Mouse (Mus musculus): ENCODE results near the gene Selenow. TPM values are rescaled to one million over a fixed set of nuclear protein-coding genes. Genes with fewer than 3 reads are reported as not detected.

The Selenow gene
- 100 to 1,000 TPM; 824 to 866 TPM for polyA plus RNA-seq (2017; shearing (Covaris generic))

DNA sequence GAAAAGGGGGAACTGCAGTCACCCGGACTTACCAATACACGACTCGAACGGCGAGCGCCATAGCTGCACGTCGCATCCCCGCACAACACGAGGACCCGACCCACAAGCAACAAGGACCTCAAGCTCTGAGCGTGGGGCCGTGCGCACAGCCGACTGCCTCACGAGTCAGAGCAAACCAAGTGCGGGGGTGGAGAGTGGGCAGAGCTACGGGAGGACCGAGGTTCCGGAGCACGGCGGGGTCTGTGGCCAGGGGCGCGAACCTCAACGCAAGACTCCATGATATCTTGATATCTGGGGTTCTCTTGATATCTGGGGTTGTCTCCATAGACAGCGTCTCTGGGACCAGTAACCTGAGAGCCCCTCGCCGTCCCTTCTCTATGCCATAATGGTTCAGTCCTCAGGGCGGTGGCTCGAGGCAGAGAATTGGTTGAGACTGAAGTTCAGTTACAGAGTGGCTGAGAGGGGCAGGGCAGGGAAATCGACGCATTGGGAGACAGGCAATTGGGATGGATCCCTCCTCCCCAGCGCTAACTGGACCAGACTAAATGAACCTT, at the start of gene Selenow:
Gene Selenow, minus strand, starts transcription at position 183 of the 554 bp plus-strand sequence.
- peak; percentile 90 for ATAC-seq

DNA sequence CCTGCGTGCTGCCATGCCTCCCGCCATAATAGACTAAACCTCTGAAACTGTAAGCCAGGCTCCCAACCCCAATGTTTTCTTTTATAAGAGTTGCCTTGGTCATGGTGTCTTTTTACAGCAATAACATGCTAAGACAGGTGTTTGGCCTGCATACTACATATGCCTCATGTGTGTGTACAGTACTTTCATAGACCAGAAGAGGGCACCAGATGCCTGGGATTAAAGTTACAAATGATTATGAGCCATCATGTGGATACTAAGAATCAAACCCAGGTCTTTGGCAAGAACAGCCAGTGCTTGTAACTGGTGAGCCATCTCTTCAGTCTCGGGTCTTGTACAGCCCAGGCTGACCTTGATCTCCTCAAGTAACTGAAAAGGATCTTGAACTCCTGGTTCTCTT, 47.5 kb upstream of the Selenow start:
- ATAC-seq: no peak

DNA sequence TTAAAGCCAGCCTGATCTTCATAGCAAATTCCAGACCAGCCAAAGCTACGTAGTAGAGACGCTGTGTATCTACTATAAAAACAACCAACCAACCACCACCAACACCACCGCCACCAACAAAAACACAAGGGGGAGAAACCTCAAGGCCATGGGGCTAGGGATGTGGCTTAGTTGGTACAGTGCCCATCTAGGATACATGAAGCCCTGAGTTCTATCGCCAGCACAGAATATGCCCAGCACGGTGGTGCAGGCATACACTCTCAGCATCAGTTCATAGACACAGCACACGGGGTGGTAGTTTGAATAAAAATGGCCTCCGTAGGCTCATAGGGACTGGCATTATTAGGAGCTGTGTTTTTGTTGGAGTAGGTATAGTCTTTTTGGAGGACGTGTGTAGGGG, 46.1 kb upstream of the Selenow start:
- no peak for ATAC-seq

DNA sequence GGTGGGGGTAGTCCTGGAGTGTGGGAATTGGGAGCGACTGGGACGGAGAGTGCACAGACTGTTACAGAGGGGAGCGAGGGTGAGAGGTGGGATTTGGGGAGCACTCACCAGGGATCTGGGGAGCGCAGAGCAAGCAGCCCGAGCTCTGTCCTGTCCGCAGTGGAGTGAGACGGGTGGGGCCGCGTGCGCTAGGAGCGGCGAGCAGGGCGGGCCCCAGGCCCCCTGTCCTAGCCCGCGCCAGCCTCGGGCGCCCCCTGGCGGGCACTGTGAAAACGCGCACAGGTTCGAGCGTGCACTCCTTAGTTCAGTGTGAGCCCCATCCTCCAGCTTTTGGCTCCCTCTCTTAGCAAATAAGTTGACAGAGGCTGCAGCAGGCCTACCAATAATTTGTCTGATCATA, 45.1 kb upstream of the Selenow start, which contains the start of gene Ehd2:
Gene Ehd2, minus strand, starts transcription at position 256 of the 400 bp plus-strand sequence.
- peak; percentile 63 for ATAC-seq

DNA sequence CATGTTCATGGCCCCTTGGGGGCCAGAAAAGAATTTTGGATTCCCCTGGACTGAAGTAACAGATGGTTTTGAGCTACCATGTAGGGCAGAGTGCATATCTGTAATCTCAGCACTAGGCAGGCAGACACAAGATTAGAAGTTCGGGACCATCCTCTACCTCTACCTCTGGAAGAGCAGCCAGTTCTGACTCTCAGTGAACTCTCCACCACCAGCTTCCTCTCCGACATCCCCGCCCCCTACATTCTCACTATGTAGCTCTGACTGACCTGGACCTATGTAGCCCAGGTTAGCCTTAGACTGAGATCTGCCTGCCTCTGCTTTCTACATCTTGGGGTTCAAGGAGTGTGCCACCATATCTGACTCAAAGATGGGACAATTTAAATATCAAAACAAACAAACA, 44.3 kb upstream of the Selenow start:
- ATAC-seq: no peak

DNA sequence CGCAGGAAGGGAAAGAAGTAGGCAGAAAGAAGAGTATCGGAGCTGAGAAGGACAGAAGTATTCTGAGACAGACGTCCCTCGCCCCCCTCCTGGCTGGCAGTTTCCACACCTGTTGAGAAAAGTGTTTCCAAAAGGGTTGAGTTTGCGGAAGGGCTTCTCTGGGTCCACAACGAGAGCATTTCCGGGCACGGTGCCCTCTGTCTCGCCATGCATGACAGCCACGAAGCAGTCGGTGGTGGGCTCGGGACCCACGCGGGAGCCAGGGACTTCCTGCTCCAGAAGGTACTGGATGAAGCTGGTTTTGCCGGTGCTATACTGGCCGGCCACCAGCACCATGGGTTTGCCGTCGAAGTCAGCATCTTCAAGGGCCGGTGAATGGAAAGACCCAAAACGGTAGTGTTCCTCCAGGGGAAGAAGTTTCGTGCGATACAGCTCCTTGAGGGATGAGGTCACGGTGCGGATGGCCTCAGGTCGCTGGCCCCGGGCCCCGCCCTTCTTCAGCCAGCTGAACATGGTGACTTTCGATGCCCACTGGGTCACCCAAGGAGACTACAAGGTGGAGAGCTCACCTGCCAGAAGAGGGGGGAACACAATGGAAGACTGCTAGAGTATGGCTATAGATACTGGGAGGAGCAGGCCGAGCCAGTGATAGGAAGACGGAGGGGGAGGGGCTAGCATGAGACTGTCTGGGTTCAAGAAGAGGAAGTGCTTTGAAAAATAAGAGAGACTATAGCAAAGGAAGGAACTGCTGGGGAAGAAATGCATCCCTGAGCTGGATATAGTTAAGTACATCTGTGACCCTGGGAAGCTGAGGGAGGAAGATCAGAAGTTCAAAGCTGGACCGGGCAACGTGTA, 41.8 kb upstream of the Selenow start:
- ATAC-seq: no peak

DNA sequence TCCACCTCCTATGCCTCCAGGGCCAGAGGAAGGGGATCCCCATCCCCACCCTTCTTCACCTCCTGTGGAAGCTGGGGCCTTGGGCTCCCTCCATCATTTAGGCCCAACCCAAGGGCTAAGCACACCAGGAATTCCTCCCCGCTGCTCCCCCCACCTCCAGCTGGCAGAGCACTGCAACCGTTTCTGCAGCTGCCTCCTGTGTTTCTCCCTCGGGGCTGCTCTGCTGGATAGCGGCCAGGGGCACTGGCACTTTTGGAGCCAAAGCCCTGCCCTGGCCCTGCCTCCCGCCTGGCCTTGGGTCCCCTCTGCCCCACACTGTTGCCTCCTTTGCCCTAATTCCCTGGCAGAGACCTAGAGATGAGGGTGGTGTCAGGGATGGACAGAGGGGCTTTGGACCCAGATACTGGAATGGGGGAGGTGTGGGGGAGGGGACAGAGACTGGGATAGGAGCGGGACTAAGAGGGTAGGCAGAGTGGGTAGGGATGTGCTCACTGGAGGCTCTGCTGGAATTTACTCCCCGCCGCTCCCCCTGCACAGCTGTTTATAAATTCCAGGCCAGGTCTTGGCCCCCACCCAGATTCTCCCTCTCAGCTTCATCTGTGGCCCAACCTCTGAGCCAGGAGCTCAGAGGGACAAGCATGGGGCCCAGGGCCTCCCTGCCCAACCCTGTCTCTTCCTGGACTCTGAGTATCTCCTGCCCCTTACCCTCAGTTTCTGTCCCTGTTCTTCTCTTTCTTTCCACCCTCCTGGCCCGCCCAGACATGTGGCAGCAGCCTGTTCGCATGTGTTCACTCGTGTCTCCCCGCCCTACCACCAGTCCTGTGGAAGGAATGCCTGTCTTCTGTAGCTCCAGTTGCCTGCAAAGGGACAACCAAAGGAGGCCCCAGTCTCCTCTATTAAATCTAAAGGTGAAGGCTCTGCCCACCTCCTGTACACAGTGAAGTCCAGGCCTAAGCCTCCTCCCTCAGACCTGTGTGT, 40.4 kb upstream of the Selenow start:
- no peak for ATAC-seq

DNA sequence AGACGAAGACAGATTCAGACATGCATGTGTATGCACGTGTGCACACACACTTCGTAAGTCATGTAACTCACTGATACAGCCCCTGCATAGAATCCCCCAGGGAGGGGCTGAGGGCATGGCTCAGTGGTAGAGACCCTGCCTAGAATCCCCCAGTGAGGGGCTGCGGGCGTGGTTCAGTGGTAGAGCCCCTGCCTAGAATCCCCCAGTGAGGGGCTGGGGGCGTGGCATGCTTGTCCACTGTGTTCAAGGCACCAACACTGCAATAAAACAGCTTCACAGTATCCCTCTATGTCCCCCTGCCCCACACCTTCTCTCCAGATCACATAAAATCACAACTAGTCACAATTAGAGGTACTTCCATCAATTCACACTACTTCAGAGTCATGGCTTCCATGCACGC, 39.6 kb upstream of the Selenow start:
- no peak for ATAC-seq

DNA sequence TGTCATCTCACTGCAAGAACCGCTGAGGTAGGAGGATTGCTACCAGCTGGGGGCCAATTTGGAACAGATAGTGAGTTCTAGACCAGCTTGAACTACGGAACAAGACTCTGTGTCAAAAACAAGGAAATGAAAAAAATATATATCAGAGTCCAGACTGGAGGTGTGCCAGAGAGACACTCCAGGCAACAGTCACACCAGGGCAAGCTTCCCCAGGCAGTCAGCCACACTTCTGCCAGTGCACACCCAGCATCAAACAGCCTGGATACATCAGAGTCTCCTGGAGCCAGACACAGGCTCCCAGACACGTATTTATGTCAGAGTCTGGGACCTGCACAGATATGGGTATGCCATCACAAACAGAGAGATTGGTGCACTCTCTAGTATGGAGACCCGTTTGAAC, 39.0 kb upstream of the Selenow start:
- ATAC-seq: no peak

DNA sequence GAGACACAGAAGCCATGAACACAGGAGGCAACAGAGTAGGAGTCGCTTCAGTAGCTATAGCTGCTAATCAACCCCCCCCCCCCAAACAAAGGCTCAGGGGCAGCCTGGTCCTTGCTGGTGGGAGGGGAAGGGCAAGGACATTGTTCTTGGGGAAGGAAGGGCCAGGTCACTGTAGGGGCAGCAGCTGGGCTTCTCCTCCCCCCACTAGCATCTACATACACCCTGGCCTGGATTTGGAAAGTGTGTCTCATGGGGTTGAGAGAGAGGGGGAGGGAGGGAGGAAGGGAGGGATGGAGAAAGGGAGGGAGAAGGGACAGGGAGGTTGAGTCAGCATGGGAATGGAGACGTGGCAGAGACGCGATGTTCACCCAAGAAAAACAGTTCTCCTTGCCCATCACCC, 38.5 kb upstream of the Selenow start:
- no peak for ATAC-seq

DNA sequence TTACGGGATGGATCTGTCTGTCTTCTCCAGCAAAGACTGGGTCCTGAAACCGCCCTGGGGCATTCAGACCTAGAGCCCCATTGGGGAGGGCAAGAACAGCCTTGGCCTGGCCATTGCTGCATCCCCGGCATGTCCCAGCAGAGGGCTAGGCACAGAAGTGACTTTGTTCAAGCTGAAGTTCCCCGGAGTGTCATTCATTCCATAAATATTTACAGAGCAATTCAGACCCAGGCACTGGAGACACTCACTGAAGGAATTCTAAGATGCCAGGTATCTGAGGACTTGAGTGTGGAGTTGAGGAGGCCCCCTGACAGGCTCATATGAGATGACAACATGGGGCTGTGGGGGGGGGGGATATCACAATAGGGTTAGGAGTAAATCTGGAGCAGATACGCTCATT, 33.9 kb upstream of the Selenow start:
- ATAC-seq: no peak

DNA sequence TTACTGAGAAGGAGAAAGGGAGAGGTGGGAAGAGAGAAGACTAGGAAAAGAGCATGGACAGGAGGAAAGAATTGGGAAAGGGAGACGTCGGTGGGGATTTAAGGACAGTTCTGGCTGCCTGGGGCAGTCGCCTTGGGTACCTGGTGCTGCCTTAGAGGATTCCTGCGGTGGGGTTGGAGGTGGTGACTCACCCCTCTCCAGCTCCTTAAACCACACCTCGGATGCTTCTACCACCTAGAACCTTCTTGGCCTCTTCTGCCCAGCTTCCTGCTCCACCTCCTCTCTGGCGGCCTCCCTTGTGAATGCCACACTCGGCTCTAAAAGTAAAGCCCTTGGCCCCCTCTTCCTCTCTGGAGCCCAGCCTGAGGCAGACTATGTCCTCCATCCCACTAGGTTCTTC, 33.3 kb upstream of the Selenow start:
- ATAC-seq: no peak

DNA sequence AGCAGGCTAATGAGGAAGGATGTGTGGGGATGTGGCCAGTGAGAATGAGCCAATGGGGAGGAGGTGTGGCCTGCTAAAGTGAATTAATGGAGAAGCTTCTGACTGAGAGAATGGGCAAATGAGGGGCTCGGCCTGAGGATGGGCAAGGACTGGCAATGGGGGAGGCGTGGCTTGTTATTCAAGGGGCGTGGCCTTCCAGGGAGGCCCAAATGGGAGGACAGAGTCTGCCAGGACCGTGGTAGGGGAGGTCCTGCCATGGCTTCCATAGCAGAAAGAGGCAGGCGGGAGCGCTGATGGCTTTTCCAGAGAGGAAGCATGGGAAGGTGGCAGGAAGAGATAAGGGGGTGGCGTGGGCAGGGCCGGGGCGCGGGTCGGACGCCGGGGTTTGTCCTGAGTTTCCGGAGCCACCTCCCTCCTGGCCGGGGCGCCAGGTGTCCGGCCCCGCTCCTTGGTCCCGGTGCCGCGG, 32.8 kb upstream of the Selenow start:
- ATAC-seq: no peak

DNA sequence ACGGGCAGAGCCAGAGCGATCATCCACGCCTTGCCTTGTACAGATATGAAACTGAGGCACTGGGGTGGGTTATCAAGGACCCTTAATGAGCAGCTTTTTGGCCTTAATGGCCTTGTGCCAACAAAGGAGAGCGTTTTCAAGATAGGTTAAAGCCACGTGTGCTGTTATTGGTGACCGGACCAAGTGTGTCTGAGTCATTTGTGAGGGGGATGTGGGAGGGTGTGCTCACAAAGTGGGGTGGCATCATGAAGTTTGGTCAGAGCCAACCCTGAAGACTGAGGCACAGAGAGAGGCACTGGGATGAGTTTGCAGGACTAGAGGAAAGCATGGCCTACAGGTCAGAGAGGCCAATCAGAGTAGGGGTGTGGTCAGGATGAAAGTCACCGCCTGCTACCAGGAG, 32.2 kb upstream of the Selenow start:
- ATAC-seq: no peak

DNA sequence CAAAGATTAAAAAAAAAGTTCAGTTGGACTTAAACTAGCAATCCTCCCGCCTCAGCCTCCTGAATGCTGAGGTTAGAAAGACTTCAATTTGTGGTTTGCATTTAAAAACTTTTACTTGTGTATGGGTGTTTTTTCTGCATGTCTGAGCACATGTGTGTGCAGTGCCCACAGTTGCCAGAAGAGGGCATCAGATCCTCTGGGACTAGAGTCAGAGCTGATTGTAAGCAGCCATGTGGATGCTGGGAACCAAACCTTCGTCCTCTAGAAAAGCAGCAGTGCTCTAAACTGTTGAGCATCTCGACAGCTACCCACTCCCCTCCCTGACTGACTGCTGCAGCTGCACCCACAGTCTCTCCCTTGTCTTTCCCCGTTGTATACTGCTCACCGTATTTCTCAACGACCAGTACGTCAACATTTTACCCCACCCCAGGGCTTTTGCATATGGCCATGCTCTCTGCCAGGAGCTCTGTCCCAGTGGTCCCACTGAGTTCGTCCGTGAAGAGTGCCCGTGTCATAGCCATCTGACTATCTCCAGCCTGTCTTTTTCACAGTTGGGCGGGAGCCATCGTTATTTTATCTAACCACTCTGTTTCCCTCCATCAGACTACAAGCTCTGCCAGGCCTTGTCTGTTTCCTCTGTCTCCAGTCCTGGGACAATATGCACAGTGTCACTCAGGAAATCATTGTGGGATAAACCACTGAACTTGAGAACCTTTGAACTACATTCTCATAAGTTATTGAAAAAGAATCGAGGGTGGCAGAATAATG, 31.3 kb upstream of the Selenow start:
- no peak for ATAC-seq

DNA sequence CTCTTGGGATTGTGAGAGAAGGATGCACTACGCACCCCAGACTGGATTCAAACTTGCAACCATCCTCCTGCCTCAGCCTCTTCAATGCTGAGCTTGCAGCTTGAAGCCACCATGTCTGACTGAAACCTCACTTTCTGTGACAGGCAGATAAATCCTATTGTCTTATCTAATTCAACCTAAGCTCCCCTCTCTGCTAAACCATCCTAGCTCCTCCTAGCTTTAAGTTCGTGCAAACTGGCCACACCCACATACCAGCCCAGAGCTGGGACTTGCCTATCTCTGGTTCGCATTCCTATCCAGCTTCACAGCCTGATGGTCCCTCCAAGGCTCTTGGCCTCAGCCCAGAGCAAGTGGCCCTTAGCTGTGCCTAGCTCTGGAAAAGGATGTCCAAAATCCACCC, 30.2 kb upstream of the Selenow start:
- no peak for ATAC-seq

DNA sequence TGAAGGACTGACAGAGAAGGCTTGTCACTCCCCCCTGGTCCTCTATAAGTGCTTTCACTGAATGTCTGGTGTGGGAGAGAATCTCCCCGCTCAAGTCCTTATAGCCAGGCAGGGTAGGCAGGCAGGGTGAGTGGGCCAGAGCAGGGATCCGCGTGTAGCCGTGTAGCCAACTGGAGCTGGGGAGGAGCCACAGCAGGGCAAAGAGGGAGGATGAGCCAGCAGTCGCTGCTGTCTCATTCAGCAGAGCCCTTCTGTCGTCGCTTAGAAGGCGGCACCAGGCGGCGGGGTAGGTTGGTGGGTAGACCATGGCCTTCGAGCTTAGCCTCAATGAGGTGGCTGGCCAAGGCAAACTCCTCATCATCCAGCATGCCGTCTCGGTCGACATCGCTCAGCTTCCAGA, 27.8 kb upstream of the Selenow start:
- ATAC-seq: no peak

DNA sequence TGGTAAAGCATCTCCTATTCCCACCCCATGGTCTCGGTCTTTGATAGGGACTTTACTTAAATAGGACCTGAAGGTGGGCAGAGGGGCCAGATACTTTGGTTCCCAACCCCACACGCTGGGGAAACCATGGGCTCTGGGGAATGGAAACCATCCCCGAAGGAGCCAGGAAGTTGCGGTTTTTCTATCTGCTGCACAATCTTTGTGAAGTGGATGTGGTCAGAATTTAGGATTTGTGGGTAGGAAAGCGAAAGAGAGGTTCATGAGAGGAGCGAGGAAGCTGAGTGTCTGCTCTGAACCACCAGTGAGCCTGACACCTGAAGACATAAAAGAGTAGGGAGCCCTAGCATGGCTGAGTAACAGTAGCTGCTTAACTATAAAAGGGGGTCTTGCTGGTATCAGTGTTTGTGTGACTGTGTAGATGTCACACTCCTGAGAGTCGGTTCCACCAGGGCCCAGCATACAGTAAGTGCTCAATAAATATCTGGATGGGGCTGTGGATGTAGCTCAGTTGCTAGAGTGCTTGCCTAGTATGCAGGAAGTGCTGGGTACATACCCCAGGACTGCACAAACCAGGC, 27.1 kb upstream of the Selenow start:
- ATAC-seq: peak; percentile 30

DNA sequence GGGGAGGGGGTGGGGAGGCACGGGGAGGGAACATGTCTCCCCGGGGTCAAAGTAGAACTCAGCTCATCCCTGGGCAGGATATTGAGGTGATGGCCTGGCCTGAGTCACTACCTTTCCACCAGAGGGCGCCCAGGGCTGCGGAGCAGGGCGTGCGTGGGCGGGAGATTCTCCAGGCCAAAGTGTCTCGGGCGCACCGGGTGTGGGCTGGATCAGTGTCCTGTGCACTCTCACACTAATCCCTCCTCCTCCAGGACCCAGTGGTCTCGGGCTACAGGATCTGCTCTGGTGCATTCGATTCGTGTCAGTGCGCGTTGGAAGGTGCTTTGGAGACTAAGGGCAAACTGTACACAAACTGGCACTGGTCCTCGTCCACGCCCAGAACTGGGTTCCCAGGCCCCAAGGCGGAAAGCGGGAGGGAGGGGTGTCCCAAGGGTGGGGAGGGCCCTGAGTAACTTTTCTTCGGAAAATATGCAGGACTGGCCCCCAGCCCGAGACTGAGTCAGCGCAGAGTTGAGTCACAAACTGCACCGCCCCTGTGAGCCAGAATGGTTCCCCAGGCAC, 26.3 kb upstream of the Selenow start:
- peak; percentile 50 for ATAC-seq

DNA sequence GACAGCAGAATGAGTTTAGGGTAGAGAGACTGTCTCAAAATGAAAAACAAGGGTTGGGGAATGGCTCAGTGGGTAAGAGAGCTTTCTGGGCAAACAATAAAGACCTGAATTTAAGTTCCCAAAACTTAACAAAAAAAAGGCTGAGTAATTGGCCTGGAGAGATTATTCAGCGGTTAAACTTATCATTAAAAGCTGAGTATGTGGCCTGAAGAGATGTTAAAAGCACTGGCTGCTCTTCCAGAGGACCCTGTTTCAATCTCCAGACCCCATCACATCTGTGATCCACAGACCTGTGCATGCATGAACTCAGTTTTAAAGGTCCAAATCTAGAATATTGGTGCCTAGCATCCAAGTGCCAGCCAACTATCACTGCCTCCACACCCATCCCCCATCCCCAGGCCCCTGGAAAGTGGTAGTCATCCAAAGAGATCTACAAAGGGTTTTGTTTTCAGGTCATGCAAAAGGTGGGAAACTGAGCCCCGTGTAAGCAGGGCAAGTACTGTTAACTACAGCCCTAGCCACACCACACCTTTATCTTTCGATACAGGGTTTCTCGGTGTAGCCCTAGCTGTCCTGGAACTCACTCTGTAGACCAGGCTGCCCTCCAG, 25.6 kb upstream of the Selenow start:
- ATAC-seq: no peak

Measured in activated CD4-positive, CD25-positive, alpha-beta regulatory T cell, adult 4 months (primary cell).